Mouse (Mus musculus) heart, postnatal 0 days (tissue): ENCODE results near the gene Entpd8.

Source experiments
- CTCF ChIP-seq: IDR thresholded peaks from 2 replicates; pipeline ENCODE4 v1.5.1; 2016; ENCODE audit warnings: antibody characterized with exemption, control low read depth, low read depth
- EP300 ChIP-seq: IDR thresholded peaks from 2 replicates; pipeline ENCODE4 v1.6.1; 2016; ENCODE audit warnings: antibody characterized with exemption, low read depth

DNA sequence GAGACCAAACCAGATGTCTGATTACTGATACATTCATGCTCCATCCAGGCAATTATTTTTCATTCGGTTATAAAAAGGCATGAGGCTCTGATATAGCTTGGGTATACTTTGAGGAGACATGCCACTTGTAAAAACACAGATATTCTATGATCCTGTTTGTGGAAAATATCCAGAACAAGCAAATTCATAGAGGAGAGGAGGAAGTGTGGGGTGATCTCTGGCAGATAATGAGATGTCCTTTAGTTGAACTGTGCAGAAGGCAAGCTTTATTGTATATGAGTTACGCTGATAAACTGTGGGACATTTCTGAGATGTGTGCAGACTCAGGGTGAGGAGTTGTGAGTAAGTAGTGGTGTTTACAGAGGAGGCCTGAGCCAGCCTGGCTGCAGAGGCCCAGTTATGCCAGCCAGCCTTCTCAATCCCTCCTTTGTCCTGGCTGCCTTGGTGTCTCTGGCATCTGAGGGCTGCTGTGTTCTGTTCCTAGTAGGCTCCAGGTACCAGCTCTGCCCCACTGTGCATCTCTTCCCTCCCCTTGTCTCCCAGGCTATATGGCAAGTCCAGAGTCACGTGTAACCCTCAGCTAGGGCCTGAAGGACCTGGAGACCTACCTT is 18.0 kb downstream of the Entpd8 start:
- TF ChIP-seq CTCF (no peak), EP300 (no peak)
